Mouse (Mus musculus) B cell, adult (primary cell): Measurements from ENCODE around the gene Shld2. TPM values are rescaled to one million over a fixed set of nuclear protein-coding genes. Genes with fewer than 3 reads are reported as not detected.

Source experiments
- total RNA-seq: library from RNA; stranded (reverse); gene quantifications from 4 replicates; pipeline ENCODE4 v1.2.4, GENCODE M21; 2023; ENCODE audit not compliant: inconsistent age

Shld2 gene
- 25.1 to 28.2 TPM (median 27.0 TPM) in 4 replicates for total RNA-seq

DNA sequence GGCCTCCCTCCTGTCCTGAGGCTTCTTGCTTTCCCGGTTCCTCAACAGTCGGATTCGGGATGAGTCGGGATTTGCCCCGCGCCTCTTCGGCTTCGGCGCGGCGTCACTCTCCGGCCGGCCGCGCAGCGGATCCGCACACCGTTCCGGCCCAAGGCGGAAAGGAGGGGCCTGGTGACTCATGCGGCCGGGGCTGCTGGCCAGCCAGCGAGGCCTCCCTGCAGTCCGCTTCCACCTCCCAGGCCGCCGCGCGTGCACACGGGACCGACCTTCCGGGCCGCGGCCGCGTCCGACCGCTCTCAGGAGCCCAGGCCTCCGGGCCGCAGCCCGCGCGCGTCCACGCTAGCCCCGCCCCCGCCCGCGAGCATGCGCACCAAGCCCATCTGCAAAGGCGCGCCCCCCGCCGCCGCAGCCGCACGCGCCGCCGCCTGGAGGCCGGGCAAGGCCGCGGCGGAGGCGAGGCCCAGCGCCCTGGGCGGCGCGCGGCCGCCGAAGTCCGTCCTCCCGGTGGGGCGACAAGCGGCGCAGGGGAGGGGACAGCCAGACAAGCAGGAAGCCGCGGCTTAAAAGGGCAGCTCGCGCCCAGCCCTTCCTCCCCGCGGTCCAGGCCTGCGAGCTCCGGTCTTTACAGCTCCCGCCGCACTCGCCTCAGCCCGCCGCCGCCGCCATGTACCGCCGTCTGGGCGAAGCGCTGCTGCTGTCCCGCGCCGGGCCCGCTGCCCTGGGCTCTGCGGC, at the start of gene Shld2, which contains the start of gene Glud1:
Gene Shld2 (minus strand): TSS at position 260 of the 732 bp plus-strand sequence.
Gene Glud1 (plus strand): TSS at position 494 of the 732 bp plus-strand sequence.

GRCm38 (mm10) chr14:34355301-34355700, 45.0 kb upstream of the Shld2 start, which contains the start of gene Fam25c:
Gene Fam25c (minus strand): TSS chr14:34355433.

GRCm38 (mm10) chr14:34219295-34219694, 91.0 kb downstream of the Shld2 start, which contains the start of gene Syt15:
Gene Syt15 (plus strand): TSS chr14:34219595.

GRCm38 (mm10) chr14:34201231-34202035, 108.9 kb downstream of the Shld2 start, which contains the start of gene Gprin2:
Gene Gprin2 (minus strand): TSS chr14:34201653.

Other genes starting within 250 kb of the Shld2 start
- 0.42 TPM in 1 of 4 replicates, not detected in the others for gene Anxa8, start 224.5 kb downstream of the Shld2 start, total RNA-seq
- not detected in 4 replicates for gene A630023A22Rik, start 207.7 kb downstream of the Shld2 start, total RNA-seq
- gene Npy4r, start 158.0 kb downstream of the Shld2 start, total RNA-seq = not detected in 4 replicates
- gene Gprin2, start 108.8 kb downstream of the Shld2 start, total RNA-seq = not detected in 4 replicates
- not detected in 4 replicates for gene Syt15, start 90.9 kb downstream of the Shld2 start, total RNA-seq
- 99.8 to 132 TPM (median 115 TPM) in 4 replicates for gene Glud1, start 234 bp upstream of the Shld2 start, total RNA-seq
- gene Fam25c, start 44.9 kb upstream of the Shld2 start, total RNA-seq = not detected in 4 replicates
- gene Sncg, start 64.3 kb upstream of the Shld2 start, total RNA-seq = not detected in 4 replicates
- gene Mmrn2, start 65.0 kb upstream of the Shld2 start, total RNA-seq = not detected in 4 replicates
- 0.09 to 0.35 TPM (median 0.28 TPM) in 4 replicates for gene Bmpr1a, start 192.8 kb upstream of the Shld2 start, total RNA-seq
- gene 9230112D13Rik, start 212.3 kb upstream of the Shld2 start, total RNA-seq = not detected in 4 replicates